Mouse (Mus musculus): ENCODE measurements at regions not wholly inside any gene's neighbourhood (a gene's known extent, or its start where the extent isn't known, plus 50 kb on each side); places are given as distances from the start of the nearest gene placed in this dataset.

GRCm38 (mm10) chr15:62461398-62462051 is 1383.5 kb downstream of the Gsdmc2 start:
- ATAC-seq (replicated peaks; ENCODE audit: poor library complexity, severe bottlenecking): no peak

DNA sequence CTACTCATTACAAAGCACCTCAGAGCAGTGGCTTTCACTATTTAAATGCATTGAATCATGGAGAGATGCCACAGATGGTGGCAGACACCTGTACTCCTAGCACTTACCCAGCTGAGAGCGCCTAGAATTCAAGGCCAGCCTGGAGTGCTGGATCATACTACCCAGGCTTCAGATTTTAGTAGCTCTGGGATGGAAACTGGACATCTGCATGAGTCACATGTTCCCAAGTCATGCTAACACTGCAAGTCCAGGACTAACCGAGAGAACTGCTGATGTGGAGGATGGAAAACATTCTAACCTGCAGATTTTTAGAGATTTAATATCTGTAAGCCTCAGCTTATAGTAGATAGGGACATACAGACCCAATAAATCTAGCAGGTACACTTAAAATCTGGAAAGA is 1384.3 kb downstream of the Gsdmc2 start:
- no peak for ATAC-seq (replicated peaks; ENCODE audit: poor library complexity, severe bottlenecking)

DNA sequence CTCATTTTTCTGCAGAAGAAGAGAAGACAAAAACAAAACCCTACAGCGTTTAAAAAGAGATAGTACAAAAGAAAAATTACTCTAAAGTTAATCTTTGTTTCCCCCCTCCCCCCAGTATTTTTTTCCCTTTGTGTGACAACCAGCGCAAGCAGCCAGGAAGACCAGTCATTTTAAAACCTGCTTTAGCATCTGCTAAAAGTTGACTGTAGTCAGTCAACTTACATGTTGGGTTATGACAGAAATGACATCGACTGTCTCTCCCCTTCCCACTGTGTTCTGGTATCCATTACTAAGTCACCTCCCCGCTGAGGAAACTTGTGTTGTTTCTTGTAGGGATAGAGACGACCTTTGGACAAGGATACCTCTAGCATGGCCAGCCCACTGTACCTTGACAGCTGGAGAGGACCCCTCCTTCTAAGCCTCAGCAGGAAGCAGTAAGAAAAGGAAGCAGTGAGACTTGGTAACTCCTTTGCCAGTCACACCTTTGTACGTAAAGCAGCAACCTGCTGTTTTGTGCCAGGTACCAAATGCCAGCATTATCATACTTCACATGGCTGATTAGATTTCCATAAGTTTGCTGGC is 1384.9 kb downstream of the Gsdmc2 start:
- no peak for ATAC-seq (replicated peaks; ENCODE audit: poor library complexity, severe bottlenecking)

GRCm38 (mm10) chr15:62457990-62458389 is 1387.0 kb downstream of the Gsdmc2 start:
- ATAC-seq (replicated peaks; ENCODE audit: poor library complexity, severe bottlenecking): no peak

- ATAC-seq (replicated peaks; ENCODE audit: poor library complexity, severe bottlenecking): no peak
These were observed 1387.8 kb downstream of the Gsdmc2 start for GRCm38 (mm10) chr15:62457051-62457664.

- ATAC-seq (replicated peaks; ENCODE audit: poor library complexity, severe bottlenecking): no peak
These were observed 1389.0 kb downstream of the Gsdmc2 start for GRCm38 (mm10) chr15:62456020-62456419.

DNA sequence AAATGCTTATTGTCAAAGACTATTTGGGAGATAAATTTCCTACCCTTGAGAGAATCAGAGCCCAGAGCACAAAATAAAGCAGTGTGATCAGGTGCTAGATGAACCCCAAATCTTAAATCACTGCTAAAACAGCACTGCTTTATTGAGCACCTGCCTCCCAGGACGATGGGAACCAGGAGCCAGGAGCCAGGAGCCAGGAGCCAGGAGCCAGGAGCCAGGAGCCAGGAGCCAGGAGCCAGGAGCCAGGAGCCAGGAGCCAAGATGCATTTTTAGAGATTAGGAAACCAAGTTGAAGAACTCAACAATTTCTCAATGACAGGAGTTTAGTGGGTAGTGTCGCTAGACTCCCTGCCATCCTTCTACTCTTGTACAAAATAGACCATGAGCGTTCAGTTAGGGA is 1396.9 kb downstream of the Gsdmc2 start:
- no peak for ATAC-seq (replicated peaks; ENCODE audit: poor library complexity, severe bottlenecking)

DNA sequence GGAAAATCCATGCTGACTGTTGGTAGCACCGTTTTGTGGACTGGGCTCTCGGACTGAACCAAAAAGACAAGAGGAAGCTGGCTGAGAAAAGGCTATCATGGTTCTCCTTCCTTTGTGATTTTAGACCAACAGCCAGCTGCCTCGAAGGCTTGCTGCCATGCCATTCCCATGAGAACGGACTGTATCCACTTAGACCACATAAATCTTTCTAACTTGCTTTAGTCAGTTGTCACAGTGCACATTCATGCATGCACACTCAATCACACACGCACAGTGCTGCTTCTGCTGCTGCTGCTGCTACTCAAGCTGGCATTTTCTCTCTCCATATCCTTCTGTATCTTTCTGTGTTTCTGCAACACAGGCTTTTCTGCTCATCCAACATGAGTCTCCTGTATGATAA is 1405.8 kb downstream of the Gsdmc2 start:
- ATAC-seq (replicated peaks; ENCODE audit: poor library complexity, severe bottlenecking): no peak

GRCm38 (mm10) chr15:62436631-62437030 is 1408.3 kb downstream of the Gsdmc2 start:
- no peak for ATAC-seq (replicated peaks; ENCODE audit: poor library complexity, severe bottlenecking)

DNA sequence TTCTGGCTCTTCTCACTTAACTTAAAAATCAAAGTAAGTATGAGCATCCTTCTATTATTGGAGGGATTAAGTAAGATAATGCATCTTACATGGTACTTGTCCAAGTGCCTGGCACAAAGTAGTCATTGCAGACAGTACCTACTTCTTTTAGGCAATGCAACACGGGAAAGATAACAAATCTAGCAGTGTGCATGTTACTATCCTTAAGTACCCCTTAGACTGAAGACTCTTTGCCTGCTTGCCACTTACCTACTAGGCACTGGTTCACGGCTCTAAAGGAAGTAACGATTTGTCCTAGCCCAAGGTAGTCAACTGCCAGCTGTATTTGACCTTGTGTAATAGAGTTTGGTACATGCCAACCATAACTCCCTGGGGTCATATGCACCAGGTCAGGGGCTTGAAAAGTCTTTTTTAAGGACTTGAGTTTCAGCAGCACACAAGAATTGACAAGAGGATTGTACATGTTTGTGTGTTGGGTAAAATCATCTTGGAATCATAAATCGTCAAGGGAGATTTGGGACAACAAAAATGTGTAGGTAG is 1409.8 kb downstream of the Gsdmc2 start:
- no peak for ATAC-seq (replicated peaks; ENCODE audit: poor library complexity, severe bottlenecking)

DNA sequence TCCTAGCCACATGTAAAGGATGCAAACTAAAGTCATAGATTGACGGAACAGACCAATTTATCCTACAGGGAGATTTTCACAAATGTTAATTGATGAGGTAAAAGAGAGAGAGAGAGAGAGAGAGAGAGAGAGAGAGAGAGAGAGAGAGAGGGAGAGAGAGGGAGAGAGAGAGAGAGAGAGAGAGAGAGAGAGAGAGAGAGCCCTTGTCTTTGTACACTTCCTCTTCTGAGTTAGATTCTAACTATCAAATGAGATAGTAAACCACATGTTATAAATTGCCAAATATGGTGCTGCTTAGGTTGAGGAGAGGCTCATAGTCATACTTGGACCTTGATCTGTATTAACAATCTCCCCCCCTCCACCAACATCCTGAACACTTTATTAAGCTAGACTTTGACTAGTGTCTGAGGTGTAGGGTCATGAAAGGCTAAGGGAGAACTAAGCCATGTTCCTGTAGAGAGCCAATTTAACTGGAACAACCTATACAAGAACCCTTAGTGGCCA is 1412.2 kb downstream of the Gsdmc2 start:
- no peak for ATAC-seq (replicated peaks; ENCODE audit: poor library complexity, severe bottlenecking)

DNA sequence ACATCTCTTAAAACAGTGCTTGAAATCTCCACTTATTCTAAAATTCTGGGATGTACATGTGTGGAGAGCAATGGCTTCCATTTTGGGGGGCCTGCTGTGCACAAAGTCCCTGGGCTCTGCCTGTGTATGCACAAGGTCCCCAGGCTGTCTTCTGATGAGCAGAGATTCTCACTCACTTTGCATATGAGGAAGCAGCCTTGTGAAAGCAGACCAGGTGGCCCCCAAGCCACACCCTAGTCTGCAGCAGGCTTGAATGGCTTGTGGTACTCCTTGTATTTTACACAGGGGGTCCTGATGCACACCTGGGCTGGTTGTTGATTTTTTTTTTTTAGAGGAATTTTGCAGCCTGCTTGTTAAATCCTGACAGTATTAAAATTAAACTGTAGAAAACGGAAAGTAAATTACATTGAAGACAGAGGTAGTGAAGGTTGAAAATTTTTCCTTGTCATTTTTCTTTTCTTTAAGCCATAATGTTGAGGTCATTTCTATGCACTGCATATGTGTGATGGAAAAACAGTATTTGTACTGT is 1413.8 kb downstream of the Gsdmc2 start:
- ATAC-seq (replicated peaks; ENCODE audit: poor library complexity, severe bottlenecking): no peak

DNA sequence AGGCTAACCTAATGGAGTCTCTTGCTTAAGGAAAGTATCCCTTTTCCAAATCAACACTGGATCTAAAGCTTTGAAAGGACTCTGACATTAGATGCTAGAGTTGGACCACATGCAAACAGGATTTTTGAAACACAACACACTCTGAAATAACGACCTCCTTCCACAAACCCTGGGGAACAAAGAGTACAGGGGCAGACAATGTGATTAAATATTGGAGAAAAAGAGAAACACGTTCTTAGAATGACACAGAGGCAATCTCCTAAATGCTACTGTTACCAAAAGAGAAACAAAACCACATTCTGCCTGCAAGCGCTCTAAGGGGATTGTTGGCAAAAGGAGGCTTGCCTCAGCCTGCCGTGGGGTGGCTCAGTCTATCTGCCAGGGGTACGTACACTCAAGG is 1422.0 kb downstream of the Gsdmc2 start:
- ATAC-seq (replicated peaks; ENCODE audit: poor library complexity, severe bottlenecking): no peak

GRCm38 (mm10) chr15:62421073-62421851 is 1423.7 kb downstream of the Gsdmc2 start:
- no peak for ATAC-seq (replicated peaks; ENCODE audit: poor library complexity, severe bottlenecking)

DNA sequence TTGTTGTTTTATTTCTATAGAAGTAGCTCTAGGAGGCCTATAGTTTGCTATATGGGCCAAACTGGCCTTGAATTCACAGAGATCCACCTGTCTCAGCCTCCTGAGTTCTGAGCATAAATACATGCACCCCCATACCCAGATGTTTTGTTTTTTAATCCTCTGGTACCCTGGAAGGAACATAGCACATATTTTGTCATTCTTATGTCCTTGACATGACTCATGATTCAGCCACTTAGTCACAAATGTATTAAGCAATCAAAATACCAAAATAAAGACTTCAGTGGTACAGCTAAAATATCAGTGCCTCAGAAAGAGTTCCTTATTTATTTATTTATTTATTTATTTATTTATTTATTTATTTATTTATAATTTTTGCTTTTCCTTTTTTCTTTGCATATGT is 1428.3 kb downstream of the Gsdmc2 start:
- ATAC-seq (replicated peaks; ENCODE audit: poor library complexity, severe bottlenecking): no peak

GRCm38 (mm10) chr15:62413694-62414093 is 1431.3 kb downstream of the Gsdmc2 start:
- no peak for ATAC-seq (replicated peaks; ENCODE audit: poor library complexity, severe bottlenecking)

- ATAC-seq (replicated peaks; ENCODE audit: poor library complexity, severe bottlenecking): no peak
These were observed 1442.8 kb downstream of the Gsdmc2 start for GRCm38 (mm10) chr15:62402142-62402541.

DNA sequence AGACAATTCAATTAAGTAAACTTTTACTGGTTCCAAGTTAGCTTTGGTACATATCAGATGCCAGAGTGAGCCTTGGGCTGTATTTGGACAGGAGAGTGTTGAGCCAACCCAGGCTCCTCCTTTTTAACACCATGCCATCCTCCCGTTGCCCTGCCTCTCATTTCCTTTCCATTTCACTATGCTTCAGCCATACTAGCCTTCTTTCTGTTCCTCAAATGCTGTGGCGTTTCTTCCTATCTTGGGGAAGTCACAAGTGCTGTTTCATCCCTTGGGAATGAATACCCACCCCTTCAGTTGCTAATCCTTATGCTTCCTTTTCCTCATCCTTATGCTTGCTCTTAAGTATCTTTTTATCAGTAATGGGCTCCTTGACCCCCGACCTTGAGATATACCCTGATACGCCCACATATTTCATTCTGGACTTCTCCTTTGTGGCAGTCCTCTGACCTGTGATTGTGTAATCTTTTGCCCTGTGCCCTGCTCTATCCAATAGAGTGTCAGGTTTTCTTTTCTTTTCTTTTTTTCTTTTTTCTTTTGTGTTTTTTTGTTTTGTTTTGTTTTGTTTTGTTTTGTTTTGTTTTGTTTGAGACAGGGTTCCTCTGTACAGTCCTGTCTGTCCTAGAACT is 1443.9 kb downstream of the Gsdmc2 start:
- ATAC-seq (replicated peaks; ENCODE audit: poor library complexity, severe bottlenecking): peak; percentile 96

- ATAC-seq (replicated peaks; ENCODE audit: poor library complexity, severe bottlenecking): no peak
These were observed 1445.6 kb downstream of the Gsdmc2 start for GRCm38 (mm10) chr15:62399381-62399780.

DNA sequence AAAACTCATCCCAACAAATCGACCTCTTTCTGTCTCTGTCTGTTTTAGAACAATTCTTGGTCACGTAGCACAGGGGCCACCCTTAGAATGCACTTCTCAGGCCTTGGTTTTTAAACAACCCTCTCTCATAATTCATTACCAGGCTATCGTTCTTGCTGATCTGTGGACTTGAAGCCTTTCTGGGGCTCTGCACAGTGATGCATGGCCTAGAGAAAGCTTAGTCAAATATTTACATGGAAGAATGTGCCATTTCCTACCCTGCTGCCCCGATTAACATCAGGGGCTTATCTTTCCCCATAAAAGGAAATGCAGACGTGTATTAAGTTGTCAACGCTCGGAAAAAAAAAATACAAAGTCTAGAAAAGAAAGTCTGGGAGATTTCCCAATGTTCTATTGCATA is 1448.0 kb downstream of the Gsdmc2 start:
- ATAC-seq (replicated peaks; ENCODE audit: poor library complexity, severe bottlenecking): no peak

All from granulocyte monocyte progenitor cell, adult 5-6 weeks (primary cell).